In genomic region chr3:145798042-145798441, GRCm38 (mm10) we compare ENCODE assay signal across 12 mouse cellular contexts. TPM values are rescaled to one million over a fixed set of nuclear protein-coding genes. Genes with fewer than 3 reads are reported as not detected.
DNase-seq lines count a peak whose midpoint lies in the region; ATAC-seq and TF ChIP-seq lines count a peak whose summit lies in the region.
"Had no signal": no experiment of that assay in that cellular context is flagged by ENCODE, and none has a peak within 500 bp of the region (broad histone marks: within the 10 kb centered on the region; RNA-seq: fewer than 3 reads in every experiment).

No protein-coding gene starts in this region.

- H3K9ac ChIP-seq in heart, adult 2 months (ENCODE audit: low read depth, low read length): no peak overlapping the region
- no peak overlapping the region for H3K9ac ChIP-seq in kidney, postnatal 0 days (ENCODE audit: low read depth, low read length)
- no peak overlapping the region for H3K9ac ChIP-seq in midbrain, embryonic 16.5 days (ENCODE audit: low read depth, low read length)
- no peak overlapping the region for H3K9ac ChIP-seq in midbrain, embryonic 14.5 days (replicated peaks; ENCODE audit: low read length)
- H3K9ac ChIP-seq: limb, embryonic 13.5 days; midbrain, embryonic 12.5 days had no signal

- intact Hi-C loops in heart, adult 2 months (cut with DNase I): no loop called here

- TF ChIP-seq CTCF in heart, adult 2 months (IDR thresholded peaks at IDR 0.05): no peak
- TF ChIP-seq CTCF in kidney, postnatal 0 days (IDR thresholded peaks at IDR 0.05; ENCODE audit: low read depth): no peak

- H3K4me1 ChIP-seq in heart, adult 2 months (ENCODE audit: control insufficient read depth, insufficient read depth, low read length): peaks cover 5% of the 10 kb centered on the region
- H3K4me1 ChIP-seq in kidney, postnatal 0 days (replicated peaks; ENCODE audit: insufficient read depth, low read length): peaks cover 8% of the 10 kb centered on the region; the same call in 1 of the 2 replicates
- peaks cover 2% of the 10 kb centered on the region; the same call in 1 of the 2 replicates for H3K4me1 ChIP-seq in midbrain, embryonic 16.5 days (ENCODE audit: control insufficient read depth, insufficient read depth, low read length)
- H3K4me1 ChIP-seq in midbrain, embryonic 14.5 days (ENCODE audit: control insufficient read depth, insufficient read depth, low read length): no peaks in the 10 kb centered on the region
- H3K4me1 ChIP-seq: midbrain, embryonic 12.5 days had no signal

- H3K9me3 ChIP-seq in kidney, postnatal 0 days (replicated peaks; ENCODE audit: low read length): no peaks in the 10 kb centered on the region
- no peaks in the 10 kb centered on the region for H3K9me3 ChIP-seq in midbrain, embryonic 16.5 days (replicated peaks; ENCODE audit: control insufficient read depth, low read length, poor library complexity, severe bottlenecking)
- 0 out of 2 replicates have a peak, but pooled peaks cover 2% of the 10 kb centered on the region for H3K9me3 ChIP-seq in midbrain, embryonic 14.5 days (ENCODE audit: control insufficient read depth, low read length)
- H3K9me3 ChIP-seq: midbrain, embryonic 12.5 days had no signal

- H3K4me2 ChIP-seq in kidney, postnatal 0 days (ENCODE audit: low read length): 0 out of 2 replicates have a peak overlapping the region, but pooled peaks have one; percentile 2
- H3K4me2 ChIP-seq in midbrain, embryonic 16.5 days (ENCODE audit: low read length): no peak overlapping the region
- H3K4me2 ChIP-seq in midbrain, embryonic 14.5 days (ENCODE audit: low read length): no peak overlapping the region
- H3K4me2 ChIP-seq: limb, embryonic 13.5 days; midbrain, embryonic 12.5 days had no signal

- no peak overlapping the region for H3K4me3 ChIP-seq in heart, adult 2 months
- H3K4me3 ChIP-seq in kidney, postnatal 0 days (replicated peaks; ENCODE audit: low read depth, low read length): no peak overlapping the region
- no peak overlapping the region for H3K4me3 ChIP-seq in midbrain, embryonic 16.5 days (ENCODE audit: low read depth, low read length)
- H3K4me3 ChIP-seq in midbrain, embryonic 14.5 days (replicated peaks; ENCODE audit: low read depth, low read length): no peak overlapping the region
- H3K4me3 ChIP-seq: gastrocnemius, adult 2 months; limb, embryonic 13.5 days; midbrain, embryonic 12.5 days had no signal

- DNase-seq in heart, adult 2 months: no peak
- no peak for DNase-seq in heart, postnatal 4 days
- no peak for DNase-seq in kidney, postnatal 0 days (ENCODE audit: low spot score)
- no peak for DNase-seq in kidney, adult 8-10 months
- no peak for DNase-seq in midbrain, embryonic 14.5 days
- no peak for DNase-seq in left cerebral cortex, adult 18-20 months (ENCODE audit: low spot score in 2 of 2)
- DNase-seq: cerebellum, adult 9-10 months; gastrocnemius, adult 2 months had no signal

- no peaks in the 10 kb centered on the region for H3K36me3 ChIP-seq in heart, adult 2 months (ENCODE audit: control insufficient read depth, insufficient read depth, low read length)
- no peaks in the 10 kb centered on the region for H3K36me3 ChIP-seq in kidney, postnatal 0 days (ENCODE audit: insufficient read depth, low read length)
- no peaks in the 10 kb centered on the region for H3K36me3 ChIP-seq in midbrain, embryonic 16.5 days (ENCODE audit: control insufficient read depth, insufficient read depth, low read length)
- no peaks in the 10 kb centered on the region for H3K36me3 ChIP-seq in midbrain, embryonic 14.5 days (ENCODE audit: control insufficient read depth, insufficient read depth, low read length)
- H3K36me3 ChIP-seq: limb, embryonic 13.5 days; midbrain, embryonic 12.5 days had no signal

- H3K79me2 ChIP-seq in heart, adult 2 months (replicated peaks; ENCODE audit: control insufficient read depth, insufficient read depth, low read length): no peaks in the 10 kb centered on the region

- 72% methylated on average over 10 of the region's 10 CpGs for WGBS in heart, adult 2 months
- WGBS in kidney, postnatal 0 days: 48% methylated on average over 10 of the region's 10 CpGs
- WGBS in midbrain, embryonic 16.5 days: 88% methylated on average over 10 of the region's 10 CpGs
- WGBS in midbrain, embryonic 14.5 days: 87% methylated on average over 10 of the region's 10 CpGs

- H3K27me3 ChIP-seq in heart, adult 2 months (ENCODE audit: control insufficient read depth, insufficient read depth, low read length): no peaks in the 10 kb centered on the region
- no peaks in the 10 kb centered on the region for H3K27me3 ChIP-seq in kidney, postnatal 0 days (ENCODE audit: insufficient read depth, low read length)
- H3K27me3 ChIP-seq in midbrain, embryonic 16.5 days (ENCODE audit: control insufficient read depth, insufficient read depth, low read depth, low read length): no peaks in the 10 kb centered on the region
- H3K27me3 ChIP-seq in midbrain, embryonic 14.5 days (ENCODE audit: control insufficient read depth, insufficient read depth, low read length): no peaks in the 10 kb centered on the region
- H3K27me3 ChIP-seq: midbrain, embryonic 12.5 days had no signal

- ATAC-seq in kidney, postnatal 0 days (replicated peaks; ENCODE audit: low FRiP score, low read depth): 0 out of 2 replicates have a peak, but pooled peaks have one; percentile 42
- ATAC-seq in midbrain, embryonic 16.5 days: no peak
- ATAC-seq in midbrain, embryonic 14.5 days (ENCODE audit: low FRiP score, low TSS enrichment): no peak
- ATAC-seq in granulocyte monocyte progenitor cell, adult 5-6 weeks (replicated peaks; ENCODE audit: poor library complexity, severe bottlenecking): no peak

- no peak for TF ChIP-seq EP300 in heart, adult 2 months (IDR thresholded peaks at IDR 0.05; ENCODE audit: insufficient read depth, low read depth, low read length)

- H3K27ac ChIP-seq in heart, adult 2 months: peak overlapping the region; percentile 9; the same call in 1 of the 2 replicates
- H3K27ac ChIP-seq in kidney, postnatal 0 days: peak overlapping the region; percentile 25
- 0 out of 2 replicates have a peak overlapping the region, but pooled peaks have one; percentile 11 for H3K27ac ChIP-seq in midbrain, embryonic 16.5 days (ENCODE audit: low read length)
- H3K27ac ChIP-seq in midbrain, embryonic 14.5 days (replicated peaks; ENCODE audit: low read depth, low read length): no peak overlapping the region
- H3K27ac ChIP-seq: gastrocnemius, adult 2 months; limb, embryonic 13.5 days; midbrain, embryonic 12.5 days had no signal

- no peak for TF ChIP-seq POLR2A in heart, adult 2 months (IDR thresholded peaks at IDR 0.05; ENCODE audit: insufficient read depth, low read depth, low read length)

RNA-seq across cellular contexts. Expression of gene Ddah1, which starts 39.6 kb away (rescaled TPM):
- total RNA-seq in heart, adult 2 months (2021): 1 to 10 TPM; 5.4 to 5.9 TPM
- polyA plus RNA-seq in heart, adult 2 months (2012; rRNA removed): 4.5 and 15.8 TPM in 2 replicates
- 10 to 100 TPM; 15.5 to 15.9 TPM for total RNA-seq in heart, postnatal 4 days (2021)
- polyA plus RNA-seq in kidney, postnatal 0 days (2015; fragmentation: Nextera tagmentation; extraction: Ambion mirVana): 108 and 119 TPM in 2 replicates
- 151 and 166 TPM in 2 replicates for polyA plus RNA-seq in midbrain, embryonic 16.5 days (2015; fragmentation: Nextera tagmentation; extraction: Ambion mirVana)
- 91.2 and 123 TPM in 2 replicates for polyA plus RNA-seq in midbrain, embryonic 14.5 days (2014; fragmentation: Nextera tagmentation; extraction: Ambion mirVana)
- total RNA-seq in granulocyte monocyte progenitor cell, adult 5-6 weeks (2014; fragmentation: Nextera tagmentation): not detected in 2 replicates
- not detected in 2 replicates for total RNA-seq in granulocyte monocyte progenitor cell, adult 5-6 weeks (2017)
- 10 to 100 TPM; 54.7 to 57.8 TPM for total RNA-seq in left cerebral cortex, adult 18-20 months (2021)

Comparison
In these comparisons a context has a peak if more than half of its experiments do, and no peak if none do; other contexts are left out.
1. RNA of gene Ddah1, which starts 39.6 kb away (total RNA-seq): 54.7 to 57.8 TPM in left cerebral cortex, adult 18-20 months, 15.5 to 15.9 TPM in heart, postnatal 4 days and 5.4 to 5.9 TPM in heart, adult 2 months; not detected in granulocyte monocyte progenitor cell, adult 5-6 weeks; every median in the first group is over 4 times any median in the second.